Mouse (Mus musculus) embryonic facial prominence, embryonic 11.5 days (tissue): Measurements from ENCODE around the gene Mdh2. TPM values are rescaled to one million over a fixed set of nuclear protein-coding genes. Genes with fewer than 3 reads are reported as not detected.
A peak's percentile ranks its signal among the peaks of the same experiment; 100 is the strongest.

ENCODE experiments used
- ATAC-seq: fragments of 200-750 bp; cut with Nextera tagmentation; replicated peaks from 2 replicates; pipeline ENCODE4 v1.8.0; 2017; ENCODE audit warnings: low read depth; ENCODE audit not compliant: insufficient number of reproducible peaks, low FRiP score, low TSS enrichment
- DNase-seq: peaks from one replicate; pipeline ENCODE4 v3.0.0-alpha.2; 2015; ENCODE audit warnings: low spot score
- H3K27ac ChIP-seq: fragments of 300-500 bp; sonication (generic); replicated peaks from 2 replicates; pipeline ENCODE4 v1.5.1; 2014; ENCODE audit warnings: mild to moderate bottlenecking, low read depth, low read length, control low read depth
- H3K27me3 ChIP-seq: fragments of 300-500 bp; sonication (generic); 2 replicates; pipeline ENCODE4 v1.6.1; 2014; ENCODE audit warnings: mild to moderate bottlenecking, low read length, moderate library complexity, mixed read lengths; ENCODE audit not compliant: control insufficient read depth, insufficient read depth
- H3K36me3 ChIP-seq: fragments of 300-500 bp; sonication (generic); replicated peaks from 2 replicates; pipeline ENCODE4 v1.6.1; 2014; ENCODE audit warnings: low read depth, mild to moderate bottlenecking, low read length, moderate library complexity, mixed read lengths; ENCODE audit not compliant: control insufficient read depth, insufficient read depth
- H3K4me1 ChIP-seq: fragments of 300-500 bp; sonication (generic); 2 replicates; pipeline ENCODE4 v1.6.1; 2014; ENCODE audit warnings: low read length, mixed read lengths; ENCODE audit not compliant: control insufficient read depth, insufficient read depth
- H3K4me2 ChIP-seq: fragments of 300-500 bp; sonication (generic); 2 replicates; pipeline ENCODE4 v1.6.1; 2014; ENCODE audit warnings: low read depth, mild to moderate bottlenecking, control low read depth, low read length, moderate library complexity
- H3K4me3 ChIP-seq: fragments of 300-500 bp; sonication (generic); 2 replicates; pipeline ENCODE4 v1.5.1; 2014; ENCODE audit warnings: low read depth, low read length, control low read depth
- H3K9ac ChIP-seq: fragments of 300-500 bp; sonication (generic); replicated peaks from 2 replicates; pipeline ENCODE4 v1.6.1; 2014; ENCODE audit warnings: mild to moderate bottlenecking, control low read depth, low read length
- H3K9me3 ChIP-seq: fragments of 300-500 bp; sonication (generic); replicated peaks from 2 replicates; pipeline ENCODE4 v1.6.1; 2016; ENCODE audit warnings: mild to moderate bottlenecking, low read length, inconsistent platforms, mixed read lengths; ENCODE audit not compliant: control insufficient read depth
- WGBS: fragments of 180-500 bp; shearing (Covaris S2); extraction: QIAGEN DNeasy Blood & Tissue Kit; methylation state at CpG from one replicate; pipeline ENCODE4 v1.1.7; 2014; 5-methylcytosine and 5-hydroxymethylcytosine counted together
- polyA plus RNA-seq: library from polyadenylated mRNA; unstranded; fragments of >200 nt; fragmentation: Nextera tagmentation; extraction: Ambion mirVana; gene quantifications from 2 replicates; pipeline ENCODE4 v1.2.1, GENCODE M21; 2014

Mdh2 gene
- polyA plus RNA-seq, 1 experiment from 2014 or later = 567 TPM

- H3K36me3 ChIP-seq = peaks cover 9% of the 10 kb centered on the region
- H3K4me2 ChIP-seq = no peak overlapping the region
- no peak overlapping the region for H3K4me3 ChIP-seq
- ATAC-seq (no peak), DNase-seq (no peak)
- H3K27ac ChIP-seq = no peak overlapping the region
- WGBS = 88% methylated on average over 8 of the region's 8 CpGs
- no peaks in the 10 kb centered on the region for H3K9me3 ChIP-seq
- H3K9ac ChIP-seq = no peak overlapping the region; the same call in 1 of the 2 replicates
- H3K4me1 ChIP-seq = no peaks in the 10 kb centered on the region; the same call in 1 of the 2 replicates
- H3K27me3 ChIP-seq = no peaks in the 10 kb centered on the region
Measured at GRCm38 (mm10) chr5:135780331-135780730, 2.1 kb downstream of the Mdh2 start.

GRCm38 (mm10) chr5:135782901-135783300 lies 4.6 kb downstream of the Mdh2 start:
- no peaks in the 10 kb centered on the region for H3K9me3 ChIP-seq
- no peak for ATAC-seq
- WGBS = 93% methylated on average over 4 of the region's 4 CpGs
- H3K27ac ChIP-seq = no peak overlapping the region
- H3K36me3 ChIP-seq = peaks cover 11% of the 10 kb centered on the region
- H3K4me1 ChIP-seq = no peaks in the 10 kb centered on the region; the same call in 1 of the 2 replicates
- no peaks in the 10 kb centered on the region for H3K27me3 ChIP-seq
- H3K9ac ChIP-seq = no peak overlapping the region
- no peak overlapping the region for H3K4me3 ChIP-seq
- no peak for DNase-seq
- H3K4me2 ChIP-seq = no peak overlapping the region

- Histone ChIP-seq H3K4me2 (peak overlapping the region; percentile 37), H3K27me3 (no peaks in the 10 kb centered on the region), H3K27ac (0 out of 2 replicates have a peak overlapping the region, but pooled peaks have one; percentile 28), H3K36me3 (peaks cover 6% of the 10 kb centered on the region), H3K4me1 (no peaks in the 10 kb centered on the region), H3K9ac (peak overlapping the region; percentile 46; the same call in 1 of the 2 replicates), H3K4me3 (0 out of 2 replicates have a peak overlapping the region, but pooled peaks have one; percentile 9), H3K9me3 (no peaks in the 10 kb centered on the region)
- peak; percentile 89 for DNase-seq
- peak; percentile 79 for ATAC-seq
- WGBS = 9% methylated on average over 20 of the region's 20 CpGs
Measured at GRCm38 (mm10) chr5:135793996-135794858, 15.9 kb downstream of the Mdh2 start.

GRCm38 (mm10) chr5:135794859-135795181 lies 16.5 kb downstream of the Mdh2 start:
- DNase-seq = no peak
- Histone ChIP-seq H3K27me3 (no peaks in the 10 kb centered on the region), H3K4me2 (peak overlapping the region; percentile 37), H3K4me3 (no peak overlapping the region), H3K4me1 (no peaks in the 10 kb centered on the region), H3K9ac (no peak overlapping the region), H3K27ac (no peak overlapping the region), H3K9me3 (no peaks in the 10 kb centered on the region), H3K36me3 (peaks cover 2% of the 10 kb centered on the region)
- 0 out of 2 replicates have a peak, but pooled peaks have one; percentile 20 for ATAC-seq
- 6% methylated on average over 5 of the region's 5 CpGs for WGBS

- Histone ChIP-seq H3K9ac (no peak overlapping the region), H3K9me3 (no peaks in the 10 kb centered on the region), H3K27ac (no peak overlapping the region), H3K4me3 (no peak overlapping the region), H3K36me3 (no peaks in the 10 kb centered on the region), H3K27me3 (no peaks in the 10 kb centered on the region), H3K4me2 (no peak overlapping the region), H3K4me1 (0 out of 2 replicates have a peak, but pooled peaks cover 3% of the 10 kb centered on the region)
- ATAC-seq = no peak
- peak; percentile 35 for DNase-seq
- WGBS = 40% methylated on average over 4 of the region's 4 CpGs
Measured at GRCm38 (mm10) chr5:135799746-135800145, 21.5 kb downstream of the Mdh2 start.

- Histone ChIP-seq H3K4me3 (no peak overlapping the region), H3K4me1 (0 out of 2 replicates have a peak, but pooled peaks cover 3% of the 10 kb centered on the region), H3K36me3 (no peaks in the 10 kb centered on the region), H3K4me2 (no peak overlapping the region), H3K27ac (no peak overlapping the region), H3K9me3 (no peaks in the 10 kb centered on the region), H3K9ac (no peak overlapping the region; the same call in 1 of the 2 replicates), H3K27me3 (no peaks in the 10 kb centered on the region)
- ATAC-seq = peak; percentile 71
- peak; percentile 78 for DNase-seq
- WGBS = under 1% methylated on average over 6 of the region's 6 CpGs
Measured at GRCm38 (mm10) chr5:135800927-135801326, 22.6 kb downstream of the Mdh2 start.

- no peaks in the 10 kb centered on the region for H3K36me3 ChIP-seq
- 0 out of 2 replicates have a peak, but pooled peaks cover 3% of the 10 kb centered on the region for H3K4me1 ChIP-seq
- H3K4me3 ChIP-seq = no peak overlapping the region
- no peak overlapping the region for H3K9ac ChIP-seq
- no peak overlapping the region for H3K27ac ChIP-seq
- no peaks in the 10 kb centered on the region for H3K27me3 ChIP-seq
- 89% methylated on average over 8 of the region's 8 CpGs for WGBS
- no peaks in the 10 kb centered on the region for H3K9me3 ChIP-seq
- H3K4me2 ChIP-seq = no peak overlapping the region
- ATAC-seq (no peak), DNase-seq (no peak)
Measured at GRCm38 (mm10) chr5:135802641-135803040, 24.4 kb downstream of the Mdh2 start.

- H3K4me2 ChIP-seq = no peak overlapping the region
- no peak overlapping the region for H3K4me3 ChIP-seq
- H3K9me3 ChIP-seq = no peaks in the 10 kb centered on the region
- no peak overlapping the region for H3K9ac ChIP-seq
- ATAC-seq (no peak), DNase-seq (no peak)
- no peak overlapping the region for H3K27ac ChIP-seq
- no peaks in the 10 kb centered on the region for H3K27me3 ChIP-seq
- 66% methylated on average over 4 of the region's 4 CpGs for WGBS
- H3K36me3 ChIP-seq = no peaks in the 10 kb centered on the region
- 0 out of 2 replicates have a peak, but pooled peaks cover 3% of the 10 kb centered on the region for H3K4me1 ChIP-seq
Measured at GRCm38 (mm10) chr5:135803135-135803534, 24.9 kb downstream of the Mdh2 start.
